Comparison of ENCODE assay signal across 27 mouse cellular contexts in genomic region chr2:32576532-32576931, GRCm38 (mm10). TPM values are rescaled to one million over a fixed set of nuclear protein-coding genes. Genes with fewer than 3 reads are reported as not detected.
DNase-seq lines count a peak whose midpoint lies in the region; ATAC-seq lines count a peak whose summit lies in the region.
"Had no signal": no experiment of that assay in that cellular context is flagged by ENCODE, and none has a peak within 500 bp of the region (broad histone marks: within the 10 kb centered on the region; RNA-seq: fewer than 3 reads in every experiment).

No protein-coding gene starts in this region.

- peaks cover 29% of the 10 kb centered on the region for H3K4me1 ChIP-seq in hindbrain, embryonic 13.5 days (replicated peaks)
- H3K4me1 ChIP-seq in hindbrain, embryonic 11.5 days (replicated peaks; ENCODE audit: control insufficient read depth, insufficient read depth, low read length) = no peaks in the 10 kb centered on the region
- H3K4me1 ChIP-seq in neural tube, embryonic 13.5 days (replicated peaks) = peaks cover 23% of the 10 kb centered on the region
- peaks cover 31% of the 10 kb centered on the region for H3K4me1 ChIP-seq in neural tube, embryonic 15.5 days

- ATAC-seq in hindbrain, embryonic 13.5 days (ENCODE audit: low FRiP score) = no peak
- no peak for ATAC-seq in hindbrain, embryonic 11.5 days (ENCODE audit: low FRiP score)
- no peak for ATAC-seq in neural tube, embryonic 13.5 days (ENCODE audit: low read depth)
- no peak for ATAC-seq in neural tube, embryonic 15.5 days (ENCODE audit: low FRiP score)

- no peak overlapping the region for H3K27ac ChIP-seq in hindbrain, embryonic 13.5 days
- no peak overlapping the region for H3K27ac ChIP-seq in hindbrain, embryonic 11.5 days (ENCODE audit: low read depth, low read length)
- no peak overlapping the region for H3K27ac ChIP-seq in neural tube, embryonic 13.5 days (replicated peaks)
- no peak overlapping the region for H3K27ac ChIP-seq in neural tube, embryonic 15.5 days (replicated peaks)
- H3K27ac ChIP-seq: embryonic facial prominence, embryonic 13.5 days; heart, adult 2 months; kidney, postnatal 0 days; limb, embryonic 15.5 days; liver, embryonic 15.5 days; lung, embryonic 15.5 days; stomach, embryonic 15.5 days had no signal

- H3K9me3 ChIP-seq in hindbrain, embryonic 13.5 days = no peaks in the 10 kb centered on the region
- no peaks in the 10 kb centered on the region for H3K9me3 ChIP-seq in hindbrain, embryonic 11.5 days (ENCODE audit: control insufficient read depth, low read length)
- H3K9me3 ChIP-seq in neural tube, embryonic 13.5 days = no peaks in the 10 kb centered on the region
- no peaks in the 10 kb centered on the region for H3K9me3 ChIP-seq in neural tube, embryonic 15.5 days (replicated peaks)
- H3K9me3 ChIP-seq: embryonic facial prominence, embryonic 13.5 days; limb, embryonic 15.5 days; liver, embryonic 15.5 days; lung, embryonic 15.5 days; stomach, embryonic 15.5 days had no signal

- H3K9ac ChIP-seq in hindbrain, embryonic 13.5 days = peak overlapping the region; percentile 76; the same call in 1 of the 2 replicates
- H3K9ac ChIP-seq in hindbrain, embryonic 11.5 days (ENCODE audit: low read depth, low read length) = no peak overlapping the region
- peak overlapping the region; percentile 78; the same call in 1 of the 2 replicates for H3K9ac ChIP-seq in neural tube, embryonic 13.5 days
- no peak overlapping the region for H3K9ac ChIP-seq in neural tube, embryonic 15.5 days (replicated peaks)
- H3K9ac ChIP-seq: limb, embryonic 15.5 days; liver, embryonic 15.5 days; lung, embryonic 15.5 days; stomach, embryonic 15.5 days had no signal

- H3K27me3 ChIP-seq in hindbrain, embryonic 13.5 days = peaks cover 42% of the 10 kb centered on the region
- H3K27me3 ChIP-seq in hindbrain, embryonic 11.5 days (ENCODE audit: control insufficient read depth, insufficient read depth, low read length) = no peaks in the 10 kb centered on the region; the same call in 1 of the 2 replicates
- H3K27me3 ChIP-seq in neural tube, embryonic 13.5 days = peaks cover 37% of the 10 kb centered on the region
- peaks cover 20% of the 10 kb centered on the region; the same call in 1 of the 2 replicates for H3K27me3 ChIP-seq in neural tube, embryonic 15.5 days (replicated peaks)

- peak; percentile 27 for DNase-seq in cerebellum, adult 8-10 months
- no peak for DNase-seq in cerebellum, postnatal 36 days
- DNase-seq in hindbrain, embryonic 11.5 days (ENCODE audit: low spot score) = no peak
- no peak for DNase-seq in neural tube, embryonic 10.5 days (ENCODE audit: extremely low spot score, low spot score)
- no peak for DNase-seq in B cell, adult 2 months
- DNase-seq: adrenal gland, postnatal 36 days; cerebellum, adult 2 months; embryo, embryonic 11 days; forebrain, postnatal 0 days; gastrocnemius, postnatal 25 days; heart, adult 2 months; heart, postnatal 36 days; kidney, adult 2 months; layer of hippocampus, adult 9-11 months; lung, postnatal 4 days had no signal

- no peak overlapping the region for H3K4me3 ChIP-seq in hindbrain, embryonic 13.5 days
- H3K4me3 ChIP-seq in hindbrain, embryonic 11.5 days (ENCODE audit: low read depth, low read length) = no peak overlapping the region
- no peak overlapping the region for H3K4me3 ChIP-seq in neural tube, embryonic 13.5 days
- no peak overlapping the region for H3K4me3 ChIP-seq in neural tube, embryonic 15.5 days (replicated peaks)
- H3K4me3 ChIP-seq: heart, adult 2 months; lung, embryonic 15.5 days had no signal

- peaks cover 11% of the 10 kb centered on the region for H3K36me3 ChIP-seq in hindbrain, embryonic 13.5 days
- H3K36me3 ChIP-seq in hindbrain, embryonic 11.5 days (ENCODE audit: control insufficient read depth, insufficient read depth, low read length) = no peaks in the 10 kb centered on the region
- peaks cover 11% of the 10 kb centered on the region; the same call in 1 of the 2 replicates for H3K36me3 ChIP-seq in neural tube, embryonic 13.5 days
- peaks cover 4% of the 10 kb centered on the region; the same call in 1 of the 2 replicates for H3K36me3 ChIP-seq in neural tube, embryonic 15.5 days

- no peak overlapping the region; the same call in 1 of the 2 replicates for H3K4me2 ChIP-seq in hindbrain, embryonic 13.5 days
- no peak overlapping the region for H3K4me2 ChIP-seq in hindbrain, embryonic 11.5 days (replicated peaks; ENCODE audit: low read depth, low read length)
- no peak overlapping the region for H3K4me2 ChIP-seq in neural tube, embryonic 13.5 days
- peak overlapping the region; percentile 99 for H3K4me2 ChIP-seq in neural tube, embryonic 15.5 days

- 90% methylated on average over 9 of the region's 9 CpGs for WGBS in hindbrain, embryonic 13.5 days
- WGBS in hindbrain, embryonic 11.5 days = 89% methylated on average over 9 of the region's 9 CpGs
- 89% methylated on average over 9 of the region's 9 CpGs for WGBS in neural tube, embryonic 13.5 days
- WGBS in neural tube, embryonic 15.5 days = 92% methylated on average over 9 of the region's 9 CpGs

RNA-seq across cellular contexts. Expression of gene 9430097D07Rik, which starts 1.0 kb away (rescaled TPM):
- 0.53 and 0.56 TPM in 2 replicates for polyA plus RNA-seq in hindbrain, embryonic 13.5 days (2015; fragmentation: Nextera tagmentation; extraction: Ambion mirVana)
- 0.37 and 0.42 TPM in 2 replicates for polyA plus RNA-seq in hindbrain, embryonic 11.5 days (2014; fragmentation: Nextera tagmentation; extraction: Ambion mirVana)
- 0.50 and 0.71 TPM in 2 replicates for polyA plus RNA-seq in neural tube, embryonic 13.5 days (2015; fragmentation: Nextera tagmentation; extraction: Ambion mirVana)
- 0.59 and 0.99 TPM in 2 replicates for polyA plus RNA-seq in neural tube, embryonic 15.5 days (2015; fragmentation: Nextera tagmentation; extraction: Ambion mirVana)
- polyA plus RNA-seq: embryonic facial prominence, embryonic 13.5 days; erythroblast, embryonic 14.5 days; heart, adult 2 months; heart, embryonic 14.5 days; kidney, adult 2 months; limb, embryonic 15.5 days; liver, embryonic 15.5 days; thymus, postnatal 0 days had no signal

RNA-seq across cellular contexts. Expression of gene Pip5kl1, which starts 1.9 kb away (rescaled TPM):
- polyA plus RNA-seq in hindbrain, embryonic 13.5 days (2015; fragmentation: Nextera tagmentation; extraction: Ambion mirVana) = 9.0 and 9.6 TPM in 2 replicates
- 2.1 and 2.6 TPM in 2 replicates for polyA plus RNA-seq in hindbrain, embryonic 11.5 days (2014; fragmentation: Nextera tagmentation; extraction: Ambion mirVana)
- polyA plus RNA-seq in neural tube, embryonic 13.5 days (2015; fragmentation: Nextera tagmentation; extraction: Ambion mirVana) = 9.2 and 9.4 TPM in 2 replicates
- 16.3 and 17.8 TPM in 2 replicates for polyA plus RNA-seq in neural tube, embryonic 15.5 days (2015; fragmentation: Nextera tagmentation; extraction: Ambion mirVana)
- polyA plus RNA-seq: erythroblast, embryonic 14.5 days; heart, embryonic 14.5 days; kidney, adult 2 months; liver, embryonic 15.5 days had no signal

RNA-seq across cellular contexts. Expression of gene Dpm2, which starts 5.9 kb away (rescaled TPM):
- polyA plus RNA-seq in hindbrain, embryonic 13.5 days (2015; fragmentation: Nextera tagmentation; extraction: Ambion mirVana) = 142 and 145 TPM in 2 replicates
- polyA plus RNA-seq in hindbrain, embryonic 11.5 days (2014; fragmentation: Nextera tagmentation; extraction: Ambion mirVana) = 115 and 125 TPM in 2 replicates
- polyA plus RNA-seq in neural tube, embryonic 13.5 days (2015; fragmentation: Nextera tagmentation; extraction: Ambion mirVana) = 128 and 143 TPM in 2 replicates
- 141 and 147 TPM in 2 replicates for polyA plus RNA-seq in neural tube, embryonic 15.5 days (2015; fragmentation: Nextera tagmentation; extraction: Ambion mirVana)

RNA-seq across cellular contexts. Expression of gene St6galnac4, which starts 10.4 kb away (rescaled TPM):
- polyA plus RNA-seq in hindbrain, embryonic 13.5 days (2015; fragmentation: Nextera tagmentation; extraction: Ambion mirVana) = 22.8 and 23.4 TPM in 2 replicates
- 12.9 and 13.4 TPM in 2 replicates for polyA plus RNA-seq in hindbrain, embryonic 11.5 days (2014; fragmentation: Nextera tagmentation; extraction: Ambion mirVana)
- polyA plus RNA-seq in neural tube, embryonic 13.5 days (2015; fragmentation: Nextera tagmentation; extraction: Ambion mirVana) = 25.3 and 25.9 TPM in 2 replicates
- 43.9 and 44.6 TPM in 2 replicates for polyA plus RNA-seq in neural tube, embryonic 15.5 days (2015; fragmentation: Nextera tagmentation; extraction: Ambion mirVana)

RNA-seq across cellular contexts. Expression of gene St6galnac6, which starts 23.0 kb away (rescaled TPM):
- polyA plus RNA-seq in hindbrain, embryonic 13.5 days (2015; fragmentation: Nextera tagmentation; extraction: Ambion mirVana) = 13.1 and 13.5 TPM in 2 replicates
- polyA plus RNA-seq in hindbrain, embryonic 11.5 days (2014; fragmentation: Nextera tagmentation; extraction: Ambion mirVana) = 3.2 and 5.0 TPM in 2 replicates
- 9.4 and 11.0 TPM in 2 replicates for polyA plus RNA-seq in neural tube, embryonic 13.5 days (2015; fragmentation: Nextera tagmentation; extraction: Ambion mirVana)
- 13.5 and 14.4 TPM in 2 replicates for polyA plus RNA-seq in neural tube, embryonic 15.5 days (2015; fragmentation: Nextera tagmentation; extraction: Ambion mirVana)

Comparison
In these comparisons a context has a peak if more than half of its experiments do, and no peak if none do; other contexts are left out.
1. H3K9ac ChIP-seq: peak in hindbrain, embryonic 13.5 days (single experiment) and neural tube, embryonic 13.5 days (single experiment); none in hindbrain, embryonic 11.5 days (single experiment) and neural tube, embryonic 15.5 days (single experiment).